Comparison of ENCODE assay signal across 8 mouse cellular contexts in genomic region chr4:122955412-122956136, GRCm38 (mm10). TPM values are rescaled to one million over a fixed set of nuclear protein-coding genes. Genes with fewer than 3 reads are reported as not detected.
DNase-seq lines count a peak whose midpoint lies in the region; ATAC-seq and TF ChIP-seq lines count a peak whose summit lies in the region.

No protein-coding gene starts in this region.

- peak overlapping the region; percentile 78 for H3K27ac ChIP-seq in bone marrow macrophage, adult 2 months (ENCODE audit: insufficient read depth, low read depth, low read length)
- H3K27ac ChIP-seq in embryonic fibroblast, embryonic 13.5 days (ENCODE audit: insufficient read depth, low read length): peak overlapping the region; percentile 9; the same call in 1 of the 2 replicates
- H3K27ac ChIP-seq in heart, embryonic 11.5 days (ENCODE audit: low read depth, low read length): no peak overlapping the region
- H3K27ac ChIP-seq in kidney, embryonic 16.5 days (ENCODE audit: low read length): peak overlapping the region; percentile 68

- DNase-seq in A20 (ENCODE audit: low read depth, low spot score): peak; percentile 92
- peak; percentile 91 for DNase-seq in liver
- peak; percentile 27 to 66 for DNase-seq in monocyte, adult 2 months (ENCODE audit: low read depth in 1 of 2, low spot score in 2 of 2)
- peak; percentile 55 to 62 for DNase-seq in spleen, postnatal 14 days (ENCODE audit: low spot score in 2 of 2)

- H3K36me3 ChIP-seq in heart, embryonic 11.5 days (ENCODE audit: control insufficient read depth, insufficient read depth, low read length): no peaks in the 10 kb centered on the region
- no peaks in the 10 kb centered on the region for H3K36me3 ChIP-seq in kidney, embryonic 16.5 days (ENCODE audit: insufficient read depth, low read length)

- no peaks in the 10 kb centered on the region for H3K9me3 ChIP-seq in heart, embryonic 11.5 days (replicated peaks; ENCODE audit: control insufficient read depth, low read length)
- no peaks in the 10 kb centered on the region for H3K9me3 ChIP-seq in kidney, embryonic 16.5 days (ENCODE audit: low read length)

- peak overlapping the region; percentile 56 for H3K9ac ChIP-seq in heart, embryonic 11.5 days (ENCODE audit: low read depth, low read length)
- H3K9ac ChIP-seq in kidney, embryonic 16.5 days (replicated peaks; ENCODE audit: low read length): peak overlapping the region; percentile 56

- H3K27me3 ChIP-seq in heart, embryonic 11.5 days (ENCODE audit: control insufficient read depth, insufficient read depth, low read length): peaks cover 18% of the 10 kb centered on the region
- no peaks in the 10 kb centered on the region for H3K27me3 ChIP-seq in kidney, embryonic 16.5 days (ENCODE audit: insufficient read depth, low read length)

- no peak for TF ChIP-seq POLR2A in bone marrow macrophage, adult 2 months (IDR thresholded peaks at IDR 0.05; ENCODE audit: borderline replicate concordance, low read depth, low read length)
- TF ChIP-seq POLR2A in embryonic fibroblast, embryonic 13.5 days (IDR thresholded peaks at IDR 0.05; ENCODE audit: low read depth, low read length): peak; percentile 88

- ATAC-seq in heart, embryonic 11.5 days (replicated peaks; ENCODE audit: insufficient number of reproducible peaks, low FRiP score, low TSS enrichment): peak; percentile 90
- ATAC-seq in kidney, embryonic 16.5 days (ENCODE audit: low FRiP score, low TSS enrichment): peak; percentile 94

- peak overlapping the region; percentile 16; the same call in 1 of the 2 replicates for H3K4me3 ChIP-seq in bone marrow macrophage, adult 2 months (ENCODE audit: insufficient read depth, low read length)
- no peak overlapping the region for H3K4me3 ChIP-seq in embryonic fibroblast, embryonic 13.5 days (ENCODE audit: insufficient read depth, low read length)
- H3K4me3 ChIP-seq in heart, embryonic 11.5 days (ENCODE audit: low read depth, low read length): peak overlapping the region; percentile 22
- peak overlapping the region; percentile 3 for H3K4me3 ChIP-seq in kidney, embryonic 16.5 days (ENCODE audit: low read length)

- no peak for TF ChIP-seq CTCF in bone marrow macrophage, adult 2 months (IDR thresholded peaks at IDR 0.05; ENCODE audit: low read depth, low read length)
- no peak for TF ChIP-seq CTCF in embryonic fibroblast, embryonic 13.5 days (IDR thresholded peaks at IDR 0.05; ENCODE audit: borderline replicate concordance, insufficient read depth, low read length)

- peak overlapping the region; percentile 60 for H3K4me2 ChIP-seq in heart, embryonic 11.5 days
- peak overlapping the region; percentile 48 for H3K4me2 ChIP-seq in kidney, embryonic 16.5 days (replicated peaks; ENCODE audit: low read depth, low read length)

- WGBS in heart, embryonic 11.5 days (ENCODE audit: insufficient replicate concordance): 10% methylated on average over 17 of the region's 17 CpGs
- WGBS in kidney, embryonic 16.5 days: 11% methylated on average over 17 of the region's 17 CpGs

- peaks cover 13% of the 10 kb centered on the region for H3K4me1 ChIP-seq in bone marrow macrophage, adult 2 months (ENCODE audit: control insufficient read depth, insufficient read depth, low read length)
- peaks cover 7% of the 10 kb centered on the region for H3K4me1 ChIP-seq in embryonic fibroblast, embryonic 13.5 days (ENCODE audit: control insufficient read depth, insufficient read depth, low read length)
- peaks cover 9% of the 10 kb centered on the region for H3K4me1 ChIP-seq in heart, embryonic 11.5 days (ENCODE audit: control insufficient read depth, insufficient read depth, low read length)
- H3K4me1 ChIP-seq in kidney, embryonic 16.5 days (ENCODE audit: insufficient read depth, low read length): peaks cover 22% of the 10 kb centered on the region

RNA-seq across cellular contexts. Expression of gene Mfsd2a, which starts 5.4 kb away (rescaled TPM):
- not detected in 2 replicates for polyA plus RNA-seq in bone marrow macrophage, adult 2 months (2012; ENCODE audit: insufficient read depth, insufficient read length, missing spikeins)
- polyA plus RNA-seq in embryonic fibroblast, embryonic 13.5 days (2011; ENCODE audit: insufficient read length, low read depth, missing spikeins): 2.8 and 4.3 TPM in 2 replicates
- 1.2 and 1.3 TPM in 2 replicates for polyA plus RNA-seq in heart, embryonic 11.5 days (2014; fragmentation: Nextera tagmentation; extraction: Ambion mirVana)
- polyA plus RNA-seq in kidney, embryonic 16.5 days (2015; fragmentation: Nextera tagmentation; extraction: Ambion mirVana): 3.1 and 3.4 TPM in 2 replicates

RNA-seq across cellular contexts. Expression of gene Mycl, which starts 39.9 kb away (rescaled TPM):
- polyA plus RNA-seq in bone marrow macrophage, adult 2 months (2012; ENCODE audit: insufficient read depth, insufficient read length, missing spikeins): 0.29 and 0.32 TPM in 2 replicates
- polyA plus RNA-seq in embryonic fibroblast, embryonic 13.5 days (2011; ENCODE audit: insufficient read length, low read depth, missing spikeins): 4.1 and 7.1 TPM in 2 replicates
- polyA plus RNA-seq in heart, embryonic 11.5 days (2014; fragmentation: Nextera tagmentation; extraction: Ambion mirVana): 1.8 and 2.1 TPM in 2 replicates
- 6.8 and 7.0 TPM in 2 replicates for polyA plus RNA-seq in kidney, embryonic 16.5 days (2015; fragmentation: Nextera tagmentation; extraction: Ambion mirVana)
